10 mouse cellular contexts compared by ENCODE assay signal in genomic region chr5:124078794-124079416, GRCm38 (mm10). TPM values are rescaled to one million over a fixed set of nuclear protein-coding genes. Genes with fewer than 3 reads are reported as not detected.
DNase-seq lines count a peak whose midpoint lies in the region; ATAC-seq and TF ChIP-seq lines count a peak whose summit lies in the region.
"Had no signal": no experiment of that assay in that cellular context is flagged by ENCODE, and none has a peak within 500 bp of the region (broad histone marks: within the 10 kb centered on the region; RNA-seq: fewer than 3 reads in every experiment).

No protein-coding gene starts in this region.

- no peak overlapping the region for H3K4me3 ChIP-seq in embryonic facial prominence, embryonic 10.5 days
- H3K4me3 ChIP-seq in hindbrain, postnatal 0 days (ENCODE audit: low read length): peak overlapping the region; percentile 14
- no peak overlapping the region for H3K4me3 ChIP-seq in kidney, adult 2 months (ENCODE audit: insufficient read depth, low read depth, low read length)

- DNase-seq in heart, postnatal 4 days: peak; percentile 46
- no peak for DNase-seq in heart, adult 18-20 months
- DNase-seq in embryonic facial prominence, embryonic 10.5 days (ENCODE audit: low spot score): no peak
- peak; percentile 94 for DNase-seq in hindbrain, postnatal 0 days (ENCODE audit: low spot score)
- DNase-seq in telencephalon, adult 2 months (ENCODE audit: low read depth, low spot score): peak; percentile 72
- DNase-seq in kidney, adult 2 months: no peak
- DNase-seq in kidney, adult 11 months: no peak

- peak overlapping the region; percentile 41 for H3K27ac ChIP-seq in embryonic facial prominence, embryonic 10.5 days (replicated peaks)
- peak overlapping the region; percentile 77 for H3K27ac ChIP-seq in hindbrain, postnatal 0 days
- H3K27ac ChIP-seq in kidney, adult 2 months (ENCODE audit: insufficient read depth, low read depth, low read length): no peak overlapping the region
- H3K27ac ChIP-seq: kidney, postnatal 0 days had no signal

- H3K27me3 ChIP-seq in embryonic facial prominence, embryonic 10.5 days (replicated peaks; ENCODE audit: low read depth, poor library complexity, severe bottlenecking): no peaks in the 10 kb centered on the region
- no peaks in the 10 kb centered on the region for H3K27me3 ChIP-seq in hindbrain, postnatal 0 days (ENCODE audit: insufficient read depth, low read length)
- H3K27me3 ChIP-seq in kidney, adult 2 months (replicated peaks; ENCODE audit: control insufficient read depth, insufficient read depth, low read length): no peaks in the 10 kb centered on the region
- H3K27me3 ChIP-seq: Patski had no signal

- peak; percentile 91 for ATAC-seq in hindbrain, postnatal 0 days
- peak; percentile 26 for ATAC-seq in megakaryocyte progenitor cell, adult 5-6 weeks (replicated peaks; ENCODE audit: poor library complexity)
- ATAC-seq: Patski had no signal

- no peak for TF ChIP-seq POLR2A in kidney, adult 2 months (IDR thresholded peaks at IDR 0.05; ENCODE audit: low read depth, low read length)

- 63% methylated on average over 9 of the region's 9 CpGs for whole genome bisulfite sequencing in embryonic facial prominence, embryonic 10.5 days
- WGBS in hindbrain, postnatal 0 days: 30% methylated on average over 9 of the region's 9 CpGs
- 80% methylated on average over 9 of the region's 9 CpGs for WGBS in kidney, adult 2 months

- H3K4me1 ChIP-seq in embryonic facial prominence, embryonic 10.5 days: peaks cover 48% of the 10 kb centered on the region
- H3K4me1 ChIP-seq in hindbrain, postnatal 0 days (ENCODE audit: insufficient read depth, low read length): peaks cover 7% of the 10 kb centered on the region; the same call in 1 of the 2 replicates
- H3K4me1 ChIP-seq in kidney, adult 2 months (ENCODE audit: control insufficient read depth, insufficient read depth, low read length): no peaks in the 10 kb centered on the region

- H3K4me2 ChIP-seq in hindbrain, postnatal 0 days (ENCODE audit: low read depth, low read length): peak overlapping the region; percentile 37

- H3K9me3 ChIP-seq in embryonic facial prominence, embryonic 10.5 days: no peaks in the 10 kb centered on the region
- H3K9me3 ChIP-seq in hindbrain, postnatal 0 days (ENCODE audit: low read length): no peaks in the 10 kb centered on the region

- H3K36me3 ChIP-seq in embryonic facial prominence, embryonic 10.5 days (replicated peaks): no peaks in the 10 kb centered on the region
- no peaks in the 10 kb centered on the region for H3K36me3 ChIP-seq in hindbrain, postnatal 0 days (ENCODE audit: insufficient read depth, low read length)
- H3K36me3 ChIP-seq in kidney, adult 2 months (ENCODE audit: control insufficient read depth, insufficient read depth, low read length): no peaks in the 10 kb centered on the region

- no peak for TF ChIP-seq CTCF in hindbrain, postnatal 0 days (IDR thresholded peaks at IDR 0.05; ENCODE audit: low read depth)
- no peak for TF ChIP-seq CTCF in kidney, adult 2 months (conservative IDR thresholded peaks at IDR 0.05; ENCODE audit: insufficient read depth, insufficient read length, low read depth, low read length)

- H3K9ac ChIP-seq in hindbrain, postnatal 0 days (replicated peaks; ENCODE audit: low read length): peak overlapping the region; percentile 37; the same call in 1 of the 2 replicates

RNA-seq across cellular contexts. Expression of gene Abcb9, which starts 16.7 kb away (rescaled TPM):
- 1 to 10 TPM; 4.9 to 5.5 TPM for total RNA-seq in heart, postnatal 4 days (2021)
- 10 to 100 TPM in 1 of 2 experiments, 1 to 10 TPM in 1; 8.9 to 10.7 TPM for total RNA-seq in heart, adult 18-20 months (2021)
- polyA plus RNA-seq in embryonic facial prominence, embryonic 10.5 days (2016; fragmentation: Nextera tagmentation; extraction: Ambion mirVana): 0.34 and 0.76 TPM in 2 replicates
- 69.3 and 71.2 TPM in 2 replicates for total RNA-seq in hindbrain, postnatal 0 days (2014; rRNA removed)
- 30.8 and 34.5 TPM in 2 replicates for polyA plus RNA-seq in hindbrain, postnatal 0 days (2015; fragmentation: Nextera tagmentation; extraction: Ambion mirVana)
- 0.35 and 0.54 TPM in 2 replicates for total RNA-seq in megakaryocyte progenitor cell, adult 5-6 weeks (2015)
- 0.25 and 0.61 TPM in 2 replicates for total RNA-seq in megakaryocyte progenitor cell, adult 5-6 weeks (2017)
- polyA plus RNA-seq in kidney, adult 2 months (2012; rRNA removed): 8.1 and 8.5 TPM in 2 replicates

RNA-seq across cellular contexts. Expression of gene Ogfod2, which starts 33.2 kb away (rescaled TPM):
- total RNA-seq in heart, postnatal 4 days (2021): 10 to 100 TPM; 10.2 to 11.9 TPM
- total RNA-seq in heart, adult 18-20 months (2021): 10 to 100 TPM; 15.1 to 17.5 TPM
- polyA plus RNA-seq in embryonic facial prominence, embryonic 10.5 days (2016; fragmentation: Nextera tagmentation; extraction: Ambion mirVana): 16.0 and 16.3 TPM in 2 replicates
- 52.0 and 110 TPM in 2 replicates for total RNA-seq in hindbrain, postnatal 0 days (2014; rRNA removed)
- 36.0 and 38.2 TPM in 2 replicates for polyA plus RNA-seq in hindbrain, postnatal 0 days (2015; fragmentation: Nextera tagmentation; extraction: Ambion mirVana)
- total RNA-seq in megakaryocyte progenitor cell, adult 5-6 weeks (2015): 2.9 and 3.7 TPM in 2 replicates
- total RNA-seq in megakaryocyte progenitor cell, adult 5-6 weeks (2017): 11.9 and 13.3 TPM in 2 replicates
- polyA plus RNA-seq in kidney, adult 2 months (2012; rRNA removed): 54.9 and 71.9 TPM in 2 replicates

RNA-seq across cellular contexts. Expression of gene Arl6ip4, which starts 37.0 kb away (rescaled TPM):
- total RNA-seq in heart, postnatal 4 days (2021): 10 to 100 TPM; 55.1 to 68.4 TPM
- 10 to 100 TPM; 36.3 to 37.8 TPM for total RNA-seq in heart, adult 18-20 months (2021)
- polyA plus RNA-seq in embryonic facial prominence, embryonic 10.5 days (2016; fragmentation: Nextera tagmentation; extraction: Ambion mirVana): 134 and 137 TPM in 2 replicates
- total RNA-seq in hindbrain, postnatal 0 days (2014; rRNA removed): 32.5 and 45.2 TPM in 2 replicates
- 115 and 121 TPM in 2 replicates for polyA plus RNA-seq in hindbrain, postnatal 0 days (2015; fragmentation: Nextera tagmentation; extraction: Ambion mirVana)
- total RNA-seq in megakaryocyte progenitor cell, adult 5-6 weeks (2015): 70.6 and 80.7 TPM in 2 replicates
- 114 and 139 TPM in 2 replicates for total RNA-seq in megakaryocyte progenitor cell, adult 5-6 weeks (2017)
- 28.9 and 31.5 TPM in 2 replicates for polyA plus RNA-seq in kidney, adult 2 months (2012; rRNA removed)

RNA-seq across cellular contexts. Expression of gene Vps37b, which starts 46.8 kb away (rescaled TPM):
- 10 to 100 TPM; 42.3 to 49.1 TPM for total RNA-seq in heart, postnatal 4 days (2021)
- 10 to 100 TPM; 15.1 to 15.2 TPM for total RNA-seq in heart, adult 18-20 months (2021)
- 43.8 and 47.6 TPM in 2 replicates for polyA plus RNA-seq in embryonic facial prominence, embryonic 10.5 days (2016; fragmentation: Nextera tagmentation; extraction: Ambion mirVana)
- 104 and 110 TPM in 2 replicates for total RNA-seq in hindbrain, postnatal 0 days (2014; rRNA removed)
- 94.0 and 95.1 TPM in 2 replicates for polyA plus RNA-seq in hindbrain, postnatal 0 days (2015; fragmentation: Nextera tagmentation; extraction: Ambion mirVana)
- total RNA-seq in megakaryocyte progenitor cell, adult 5-6 weeks (2015): 11.4 and 14.8 TPM in 2 replicates
- total RNA-seq in megakaryocyte progenitor cell, adult 5-6 weeks (2017): 15.2 and 15.6 TPM in 2 replicates
- polyA plus RNA-seq in kidney, adult 2 months (2012; rRNA removed): 22.6 and 24.1 TPM in 2 replicates

Comparison
In these comparisons a context has a peak if more than half of its experiments do, and no peak if none do; other contexts are left out.
1. DNase-seq: peak in heart, postnatal 4 days (single experiment), hindbrain, postnatal 0 days (single experiment) and telencephalon, adult 2 months (single experiment); none in heart, adult 18-20 months (0 of 2), embryonic facial prominence, embryonic 10.5 days (single experiment), kidney, adult 2 months (single experiment) and kidney, adult 11 months (single experiment).